ENCODE assay signal across 8 mouse cellular contexts in the genomic region with DNA sequence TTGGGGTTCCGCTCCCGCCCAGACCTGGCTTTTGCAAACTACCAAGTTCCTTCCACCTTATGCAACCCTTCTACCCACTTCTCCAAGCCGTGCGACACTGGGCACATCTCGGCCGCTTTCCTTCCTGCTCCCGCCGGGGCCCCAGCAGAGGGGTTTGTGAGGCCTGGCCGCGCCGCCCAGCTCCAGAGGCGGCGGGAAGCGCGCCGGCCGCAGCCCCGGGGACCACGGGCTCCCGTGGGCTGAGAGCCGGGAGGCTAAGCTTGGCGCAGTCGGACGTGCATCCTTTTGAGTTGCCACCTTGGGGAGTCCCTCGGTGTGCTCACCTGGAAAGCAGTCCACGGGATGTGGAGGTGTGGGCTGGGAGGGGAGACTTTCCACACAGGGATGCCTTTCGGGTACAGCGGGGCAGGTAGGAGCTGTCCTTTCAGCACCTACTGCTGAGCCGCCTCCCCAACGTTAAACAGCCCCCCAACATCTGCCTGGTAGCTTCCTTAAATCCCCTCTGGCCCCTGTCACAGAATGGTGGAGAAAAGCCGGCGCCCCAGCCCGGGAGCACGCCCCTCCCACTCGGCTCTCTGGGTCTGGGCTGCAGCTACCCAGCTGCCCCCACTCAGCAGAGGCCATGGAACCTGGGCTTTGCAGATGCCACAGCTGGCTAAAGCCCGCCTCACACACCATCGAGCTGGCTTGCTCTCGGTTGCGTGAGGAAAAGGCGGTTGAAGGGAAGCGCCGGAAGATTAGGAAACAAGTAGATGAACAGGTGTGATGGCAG. TPM values are rescaled to one million over a fixed set of nuclear protein-coding genes. Genes with fewer than 3 reads are reported as not detected.
DNase-seq lines count a peak whose midpoint lies in the region; ATAC-seq and TF ChIP-seq lines count a peak whose summit lies in the region.

Gene Hmgn2, minus strand, starts transcription at position 501 of the 772 bp plus-strand sequence.

- peak; percentile 50 for ATAC-seq in megakaryocyte-erythroid progenitor cell, adult 5-6 weeks (replicated peaks; ENCODE audit: low FRiP score, low TSS enrichment, poor library complexity, severe bottlenecking)

- peak within 1 kb of the TSS; percentile 96 for H3K4me3 ChIP-seq in gastrocnemius, adult 2 months

- intact Hi-C loops in gastrocnemius, adult 2 months (cut with DNase I), result loop anchor here (5.0 kb wide), 1 partner anchor 34 kb away; the partner anchor contains the start of gene Dhdds
- intact Hi-C loops in left cerebral cortex, postnatal 25 days (cut with DNase I), result no loop called here

- no peak for TF ChIP-seq CTCF in gastrocnemius, adult 2 months (IDR thresholded peaks at IDR 0.05)

- peak; percentile 72 for DNase-seq in R1 (ENCODE audit: low read depth, low spot score)
- DNase-seq in cerebellum, postnatal 14 days, result peak; percentile 59 to 60
- peak; percentile 40 for DNase-seq in gastrocnemius, adult 2 months
- peak; percentile 73 for DNase-seq in induced T-regulatory cell, adult 2 months (ENCODE audit: low read depth)
- DNase-seq in left cerebral cortex, postnatal 25 days (ENCODE audit: low spot score in 2 of 2), result peak in 1 of 2 experiments; percentile 35
- DNase-seq in right cerebral cortex, postnatal 4 days, result peak; percentile 44
- DNase-seq in Muller cell, postnatal 12 days (ENCODE audit: inconsistent ontology term), result no peak

- peak within 1 kb of the TSS; percentile 95 for H3K27ac ChIP-seq in gastrocnemius, adult 2 months

RNA-seq across cellular contexts. Expression of gene Hmgn2, which starts in this region (rescaled TPM):
- total RNA-seq in gastrocnemius, adult 2 months (2021), result 10 to 100 TPM; 28.0 to 53.8 TPM
- total RNA-seq in left cerebral cortex, postnatal 25 days (2021), result 100 to 1,000 TPM in 1 of 2 experiments, 10 to 100 TPM in 1; 95.1 to 113 TPM
- 542 and 559 TPM in 2 replicates for total RNA-seq in megakaryocyte-erythroid progenitor cell, adult 5-6 weeks (2014; fragmentation: Nextera tagmentation)
- total RNA-seq in megakaryocyte-erythroid progenitor cell, adult 5-6 weeks (2017), result 268 and 336 TPM in 2 replicates
